Mouse (Mus musculus) MEL-GATA-1-ER (cell line): ENCODE results near the gene Ogdh.
A peak's percentile ranks its signal among the peaks of the same experiment; 100 is the strongest.
"Not testable (repeated sequence)": the region's sequence is repeated elsewhere in the genome, so short reads cannot be mapped to it uniquely, and the experiment has no call there.

Source experiments
- DNase-seq: peaks from one replicate; pipeline ENCODE4 v3.0.0-alpha.2; 2012; ENCODE audit warnings: low read depth; ENCODE audit errors: extremely low read depth

Ogdh gene

DNA sequence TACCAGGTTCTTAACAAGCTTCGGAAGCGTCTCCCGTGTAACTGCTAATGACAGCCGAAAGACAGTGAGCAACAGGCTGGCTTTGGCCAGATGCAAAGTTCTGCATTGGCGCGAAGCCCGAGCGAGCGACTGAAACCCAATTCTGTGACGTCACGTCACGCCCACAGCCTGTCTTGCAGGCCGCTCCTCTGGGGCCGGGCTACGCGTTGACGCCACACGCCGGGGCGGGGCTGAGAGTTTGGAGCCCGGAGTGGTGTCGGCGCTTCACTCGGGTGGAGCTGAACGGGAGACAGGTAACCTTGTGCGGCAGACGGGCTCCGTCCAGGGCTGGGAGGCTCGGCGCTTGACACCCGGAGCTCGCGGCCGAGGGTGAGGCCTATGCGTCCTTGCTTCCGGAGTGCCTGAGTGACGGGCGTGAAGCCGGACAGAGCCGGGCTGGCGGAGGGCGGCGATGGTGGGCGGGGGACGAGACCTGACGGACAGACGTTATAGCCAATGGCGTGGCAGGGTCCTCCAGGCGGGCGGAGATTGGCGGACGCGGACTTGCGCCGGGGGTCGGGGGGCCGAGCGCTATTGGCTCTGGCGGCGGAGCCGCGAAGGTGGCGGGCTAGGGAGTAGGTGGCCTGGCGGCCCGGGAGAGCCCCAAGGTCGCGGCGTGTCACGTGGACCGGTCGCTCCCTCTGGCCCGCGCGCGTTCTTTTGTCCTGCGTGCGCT, at the start of gene Ogdh:
Ogdh (plus strand) TSS at position 233 of the 715 bp plus-strand sequence.
- peak; percentile 89 for DNase-seq

- DNase-seq: no peak
These were observed 46.7 kb upstream of the Ogdh start for GRCm38 (mm10) chr11:6244707-6245106.

DNA sequence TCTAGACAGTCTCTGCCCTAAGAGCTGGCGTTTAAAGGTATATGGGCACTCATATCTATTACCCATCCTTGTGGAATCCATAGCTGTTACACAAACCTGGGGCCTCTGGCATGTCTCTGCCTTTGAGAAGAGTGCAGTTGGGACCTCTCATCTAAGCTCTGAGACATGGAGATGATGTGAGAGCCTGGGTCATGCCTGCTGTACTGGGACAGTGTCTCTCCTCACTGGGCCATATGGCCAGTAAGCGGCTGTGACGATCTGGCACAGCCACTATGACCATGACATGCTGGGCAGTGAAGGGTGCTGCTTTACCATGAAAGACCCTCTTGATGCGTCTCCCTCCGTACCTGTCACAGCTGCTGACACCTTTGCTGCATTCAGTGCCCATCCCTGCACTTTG, 39.2 kb upstream of the Ogdh start:
- no peak for DNase-seq

- no peak for DNase-seq
These were observed 38.6 kb upstream of the Ogdh start for GRCm38 (mm10) chr11:6252824-6253223.

DNA sequence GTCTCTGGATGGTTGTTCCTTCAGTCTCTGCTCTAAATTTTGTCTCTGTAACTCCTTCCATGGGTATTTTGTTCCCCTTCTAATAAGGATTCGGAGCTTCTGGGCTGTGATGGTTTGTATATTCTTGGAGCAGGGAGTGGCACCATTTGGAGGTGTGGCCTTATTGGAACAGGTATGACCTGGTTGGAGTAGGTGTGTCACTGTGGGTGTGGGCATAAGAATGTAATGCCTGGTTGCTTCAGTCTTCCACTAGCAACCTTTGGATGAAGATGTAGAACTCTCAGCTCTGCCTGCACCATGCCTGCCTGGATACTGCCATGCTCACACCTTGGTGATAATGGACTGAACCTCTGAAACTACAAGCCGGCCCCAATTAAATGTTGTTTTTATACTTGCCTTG, 36.8 kb upstream of the Ogdh start:
- not testable (repeated sequence) for DNase-seq

- no peak for DNase-seq
These were observed 34.9 kb upstream of the Ogdh start for GRCm38 (mm10) chr11:6256490-6257072.

- DNase-seq: no peak
These were observed 32.0 kb upstream of the Ogdh start for GRCm38 (mm10) chr11:6259413-6259812.

- peak; percentile 52 for DNase-seq
These were observed 29.9 kb upstream of the Ogdh start for GRCm38 (mm10) chr11:6261434-6262082.

GRCm38 (mm10) chr11:6266621-6267020, 24.8 kb upstream of the Ogdh start:
- DNase-seq: no peak

GRCm38 (mm10) chr11:6267320-6268254, 23.8 kb upstream of the Ogdh start, which contains the start of gene Ddx56:
Ddx56 (minus strand) TSS chr11:6267772.
- peak; percentile 96 for DNase-seq

- DNase-seq: no peak
These were observed 17.8 kb upstream of the Ogdh start for GRCm38 (mm10) chr11:6273607-6274006.

- DNase-seq: peak; percentile 91
These were observed 16.9 kb upstream of the Ogdh start, which contains the start of gene Tmed4 for GRCm38 (mm10) chr11:6274387-6275093. Tmed4 (minus strand) TSS chr11:6274870.

DNA sequence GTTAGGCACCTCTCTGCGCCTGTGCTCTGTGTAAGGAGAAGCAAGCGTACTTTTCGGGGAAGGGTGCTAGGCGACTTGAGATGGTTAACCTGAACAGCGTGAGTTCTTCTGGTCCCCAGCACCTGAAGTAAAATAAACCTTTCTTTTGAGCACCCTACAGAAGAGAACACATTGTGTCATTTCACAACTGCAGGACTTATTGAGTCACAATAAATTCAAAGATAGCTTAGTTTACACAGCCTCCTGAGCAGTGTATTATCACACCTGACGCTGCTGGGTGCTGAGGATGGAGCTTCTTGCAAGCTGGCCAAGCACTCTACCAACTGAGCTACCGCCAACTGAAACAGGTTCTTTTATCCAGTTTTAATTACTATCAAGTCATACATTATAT, 16.3 kb upstream of the Ogdh start:
- DNase-seq: no peak

GRCm38 (mm10) chr11:6276466-6276865, 15.0 kb upstream of the Ogdh start:
- no peak for DNase-seq

- DNase-seq: no peak
These were observed 8.5 kb upstream of the Ogdh start for GRCm38 (mm10) chr11:6282940-6283339.

DNA sequence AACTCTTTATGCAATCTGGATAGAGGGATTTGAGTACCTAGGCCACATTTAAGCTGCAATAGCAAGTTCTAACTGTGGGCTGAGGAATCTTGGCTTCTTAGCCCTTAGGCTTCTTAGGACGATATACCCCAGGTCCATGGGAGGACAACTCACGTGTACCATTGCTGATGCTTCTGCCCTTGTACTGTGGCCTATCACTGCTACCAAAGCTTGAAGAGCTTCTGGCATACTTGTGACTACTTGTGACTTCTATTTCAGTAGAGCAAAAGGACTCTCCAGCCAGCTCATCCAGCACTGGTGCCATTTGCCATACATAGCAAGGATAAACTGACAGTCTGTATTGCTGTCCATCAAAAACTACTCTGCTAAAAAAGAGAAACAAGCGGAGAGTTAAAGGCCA, 1.3 kb upstream of the Ogdh start:
- no peak for DNase-seq

GRCm38 (mm10) chr11:6290883-6291282, 550 bp upstream of the Ogdh start:
- DNase-seq: no peak

DNA sequence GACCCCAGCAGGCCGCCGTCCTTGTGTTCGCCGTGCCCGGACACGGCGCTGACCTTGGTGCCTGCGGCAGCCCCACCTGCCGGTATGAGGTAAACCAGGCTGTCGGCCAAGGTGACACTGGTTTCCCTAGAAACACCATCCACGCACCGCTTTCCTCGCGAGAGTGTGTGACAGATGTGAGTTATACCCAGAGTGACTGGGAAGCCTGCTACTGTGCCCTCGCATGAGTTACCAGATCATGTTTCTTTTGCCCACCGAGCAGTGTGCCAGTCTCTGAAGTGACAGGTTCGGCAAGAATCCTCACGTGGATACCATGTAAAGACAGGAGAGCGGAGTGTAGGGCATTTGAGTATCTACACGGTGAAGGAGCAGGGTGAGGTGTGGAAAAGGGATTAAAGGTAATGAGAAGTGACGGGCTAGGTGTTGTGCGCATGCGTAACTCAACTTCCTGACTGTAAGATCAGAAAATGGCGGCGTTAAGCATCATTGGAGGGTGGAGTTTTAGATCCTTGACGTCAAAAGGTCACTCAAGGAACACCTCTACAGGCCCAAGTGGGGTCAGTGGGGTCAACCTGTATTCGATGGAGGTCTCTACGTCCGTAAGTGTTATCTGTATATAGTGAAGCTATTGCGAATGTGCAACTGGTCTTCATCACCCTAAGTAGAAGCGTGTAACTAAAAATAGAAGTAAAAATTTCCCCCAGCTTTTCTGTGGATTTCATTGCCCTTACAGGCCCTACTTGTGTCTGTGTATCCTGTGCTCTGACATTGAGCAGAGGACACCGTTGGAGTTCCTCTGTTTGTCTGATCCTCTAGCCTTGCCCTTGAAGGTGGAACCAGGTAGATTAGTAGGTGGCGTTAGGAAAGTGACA, 919 bp downstream of the Ogdh start:
- peak; percentile 80 for DNase-seq

GRCm38 (mm10) chr11:6292988-6293349, 1.5 kb downstream of the Ogdh start:
- DNase-seq: no peak

- DNase-seq: no peak
These were observed 2.2 kb downstream of the Ogdh start for GRCm38 (mm10) chr11:6293601-6294000.
